ENCODE assay signal across 9 mouse cellular contexts in the genomic region with DNA sequence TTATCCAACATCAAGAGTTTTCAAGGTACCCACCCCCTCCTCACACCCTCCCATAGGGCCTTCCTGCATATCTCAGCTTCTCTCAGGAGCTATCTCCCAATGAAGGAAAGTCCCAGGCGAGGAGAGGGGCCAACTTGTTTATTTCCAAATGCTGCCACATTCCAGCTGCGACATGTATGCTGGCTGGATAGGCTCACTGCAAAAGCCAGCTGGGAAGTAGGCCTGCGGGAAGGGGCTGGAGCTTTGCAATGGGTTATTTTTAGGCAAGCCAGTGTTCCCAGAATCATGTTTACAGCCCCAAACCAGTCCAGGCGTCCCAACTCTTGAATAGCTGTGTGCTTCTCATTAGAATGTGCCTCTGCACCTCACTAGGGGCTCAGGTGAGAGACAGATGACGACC. TPM values are rescaled to one million over a fixed set of nuclear protein-coding genes. Genes with fewer than 3 reads are reported as not detected.
DNase-seq lines count a peak whose midpoint lies in the region; ATAC-seq and TF ChIP-seq lines count a peak whose summit lies in the region.
"Had no signal": no experiment of that assay in that cellular context is flagged by ENCODE, and none has a peak within 500 bp of the region (broad histone marks: within the 10 kb centered on the region; RNA-seq: fewer than 3 reads in every experiment).

No protein-coding gene starts in this region.

- no peak overlapping the region for H3K4me3 ChIP-seq in forebrain, postnatal 0 days (ENCODE audit: low read depth, low read length)
- H3K4me3 ChIP-seq in hindbrain, embryonic 12.5 days = no peak overlapping the region
- no peak overlapping the region for H3K4me3 ChIP-seq in limb, embryonic 13.5 days
- H3K4me3 ChIP-seq: erythroblast, embryonic 14.5 days had no signal

- ATAC-seq in forebrain, postnatal 0 days = peak; percentile 45
- no peak for ATAC-seq in hindbrain, embryonic 12.5 days (ENCODE audit: low FRiP score)
- ATAC-seq in limb, embryonic 13.5 days (ENCODE audit: low FRiP score, low read depth) = no peak

- peak; percentile 50 to 75 for DNase-seq in left cerebral cortex, postnatal 14 days (ENCODE audit: low spot score in 2 of 2)
- DNase-seq in left cerebral cortex, postnatal 4 days = no peak
- peak; percentile 52 for DNase-seq in forebrain, postnatal 0 days
- DNase-seq in right cerebral cortex, postnatal 4 days = peak; percentile 29
- DNase-seq in ovary, postnatal 10 days (ENCODE audit: low spot score) = no peak
- no peak for DNase-seq in cerebellum, adult 18-20 months

- H3K4me2 ChIP-seq in forebrain, postnatal 0 days (ENCODE audit: low read depth) = no peak overlapping the region
- no peak overlapping the region for H3K4me2 ChIP-seq in hindbrain, embryonic 12.5 days (replicated peaks)
- H3K4me2 ChIP-seq in limb, embryonic 13.5 days (replicated peaks) = no peak overlapping the region

- no peak overlapping the region for H3K9ac ChIP-seq in forebrain, postnatal 0 days
- H3K9ac ChIP-seq in hindbrain, embryonic 12.5 days = no peak overlapping the region
- 0 out of 2 replicates have a peak overlapping the region, but pooled peaks have one; percentile 4 for H3K9ac ChIP-seq in limb, embryonic 13.5 days

- no peaks in the 10 kb centered on the region for H3K36me3 ChIP-seq in forebrain, postnatal 0 days (ENCODE audit: insufficient read depth)
- H3K36me3 ChIP-seq in hindbrain, embryonic 12.5 days = no peaks in the 10 kb centered on the region
- no peaks in the 10 kb centered on the region for H3K36me3 ChIP-seq in limb, embryonic 13.5 days

- no peaks in the 10 kb centered on the region for H3K27me3 ChIP-seq in forebrain, postnatal 0 days (ENCODE audit: insufficient read depth, low read length)
- H3K27me3 ChIP-seq in hindbrain, embryonic 12.5 days = no peaks in the 10 kb centered on the region
- no peaks in the 10 kb centered on the region for H3K27me3 ChIP-seq in limb, embryonic 13.5 days

- no peaks in the 10 kb centered on the region for H3K9me3 ChIP-seq in forebrain, postnatal 0 days (ENCODE audit: low read length)
- H3K9me3 ChIP-seq in hindbrain, embryonic 12.5 days (replicated peaks) = no peaks in the 10 kb centered on the region
- no peaks in the 10 kb centered on the region for H3K9me3 ChIP-seq in limb, embryonic 13.5 days

- peaks cover 7% of the 10 kb centered on the region for H3K4me1 ChIP-seq in forebrain, postnatal 0 days (ENCODE audit: insufficient read depth)
- peaks cover 51% of the 10 kb centered on the region for H3K4me1 ChIP-seq in hindbrain, embryonic 12.5 days
- H3K4me1 ChIP-seq in limb, embryonic 13.5 days = peaks cover 49% of the 10 kb centered on the region

- peak overlapping the region; percentile 69 for H3K27ac ChIP-seq in forebrain, postnatal 0 days (ENCODE audit: low read depth, low read length)
- H3K27ac ChIP-seq in hindbrain, embryonic 12.5 days = peak overlapping the region; percentile 85
- H3K27ac ChIP-seq in limb, embryonic 13.5 days = peak overlapping the region; percentile 79

- intact Hi-C loops in left cerebral cortex, postnatal 14 days (cut with DNase I) = no loop called here
- intact Hi-C loops in left cerebral cortex, postnatal 4 days (cut with DNase I) = no loop called here

- TF ChIP-seq CTCF in forebrain, postnatal 0 days (IDR thresholded peaks at IDR 0.05; ENCODE audit: low read depth) = no peak

- WGBS in forebrain, postnatal 0 days = 32% methylated on average over 5 of the region's 5 CpGs
- 52% methylated on average over 5 of the region's 5 CpGs for WGBS in hindbrain, embryonic 12.5 days
- WGBS in limb, embryonic 13.5 days = 33% methylated on average over 5 of the region's 5 CpGs

RNA-seq across cellular contexts. Expression of a gene that starts 51.5 kb away (rescaled TPM):
- total RNA-seq in left cerebral cortex, postnatal 14 days (2021) = 10 to 100 TPM; 55.5 to 56.7 TPM
- 10 to 100 TPM; 49.9 to 50.6 TPM for total RNA-seq in left cerebral cortex, postnatal 4 days (2021)
- total RNA-seq in forebrain, postnatal 0 days (2014; rRNA removed) = 30.0 and 33.2 TPM in 2 replicates
- polyA plus RNA-seq in forebrain, postnatal 0 days (2015; fragmentation: Nextera tagmentation; extraction: Ambion mirVana) = 2.0 and 2.7 TPM in 2 replicates
- 3.4 and 3.5 TPM in 2 replicates for polyA plus RNA-seq in hindbrain, embryonic 12.5 days (2016; fragmentation: Nextera tagmentation; extraction: Ambion mirVana)
- polyA plus RNA-seq in limb, embryonic 13.5 days (2015; fragmentation: Nextera tagmentation; extraction: Ambion mirVana) = 3.7 and 4.2 TPM in 2 replicates

Comparison
In these comparisons a context has a peak if more than half of its experiments do, and no peak if none do; other contexts are left out.
1. DNase-seq: peak in left cerebral cortex, postnatal 14 days (2 of 2), forebrain, postnatal 0 days (single experiment) and right cerebral cortex, postnatal 4 days (single experiment); none in left cerebral cortex, postnatal 4 days (single experiment), ovary, postnatal 10 days (single experiment) and cerebellum, adult 18-20 months (0 of 2).
2. Peak in every context shown above with its lines, with median percentiles within 50 percentile points of each other: H3K27ac ChIP-seq.